Mouse (Mus musculus): ENCODE measurements around the gene F12.

F12 gene

GRCm38 (mm10) chr13:55413333-55413732 lies 13.3 kb downstream of the F12 start:
- no peak for DNase-seq (ENCODE audit: low spot score)

- DNase-seq (ENCODE audit: low spot score) = no peak
Observed at GRCm38 (mm10) chr13:55412643-55413307, 13.8 kb downstream of the F12 start.

- no peak for DNase-seq (ENCODE audit: low spot score)
Observed at GRCm38 (mm10) chr13:55411826-55412225, 14.8 kb downstream of the F12 start.

DNA sequence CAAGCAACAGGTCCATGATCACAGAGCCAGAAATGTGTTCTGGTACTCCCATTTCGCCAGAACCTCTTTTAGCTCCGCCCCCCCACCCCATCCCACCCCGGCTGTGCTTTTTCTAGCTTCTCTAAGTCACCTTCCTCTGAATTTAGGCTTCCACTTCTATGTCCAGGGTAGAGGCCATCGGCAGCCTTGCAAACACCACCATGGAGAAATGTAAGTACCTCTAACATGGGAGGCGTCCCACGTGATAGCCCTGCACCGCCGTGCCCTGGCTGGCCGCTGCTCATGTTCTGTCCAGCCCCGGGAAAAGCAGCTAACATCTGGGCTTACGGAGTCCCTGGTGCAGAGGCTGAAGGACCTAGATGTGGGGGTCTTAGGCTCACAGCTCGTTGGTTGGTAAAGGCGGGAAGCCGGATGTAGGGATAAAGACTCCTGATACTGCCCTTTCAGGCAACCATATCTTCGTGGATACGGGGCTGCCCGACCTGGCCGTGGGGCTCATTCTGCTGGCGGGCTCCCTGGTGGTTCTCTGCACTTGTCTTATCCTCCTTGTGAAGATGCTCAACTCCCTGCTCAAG lies 18.0 kb downstream of the F12 start:
- no peak for DNase-seq (ENCODE audit: low spot score)

DNA sequence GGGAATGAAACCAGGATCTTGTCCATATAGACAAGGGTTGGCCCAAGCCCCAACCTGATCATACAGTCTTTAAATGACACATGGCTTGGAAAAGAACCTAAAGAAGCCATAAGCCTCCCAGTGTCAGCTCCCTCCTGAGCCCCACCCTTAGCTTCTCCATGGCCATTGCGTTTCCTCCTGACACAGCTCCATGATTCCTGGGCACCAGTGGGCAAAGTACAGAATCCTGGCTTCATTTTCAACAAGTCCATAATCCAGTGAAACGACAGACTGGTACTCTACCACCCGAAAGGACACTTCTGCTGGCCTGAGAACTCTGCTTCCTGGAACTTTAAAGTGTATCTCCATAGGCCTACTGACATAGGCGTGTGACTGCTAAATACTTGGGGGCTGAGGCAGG lies 19.3 kb downstream of the F12 start:
- DNase-seq (ENCODE audit: low spot score) = no peak

DNA sequence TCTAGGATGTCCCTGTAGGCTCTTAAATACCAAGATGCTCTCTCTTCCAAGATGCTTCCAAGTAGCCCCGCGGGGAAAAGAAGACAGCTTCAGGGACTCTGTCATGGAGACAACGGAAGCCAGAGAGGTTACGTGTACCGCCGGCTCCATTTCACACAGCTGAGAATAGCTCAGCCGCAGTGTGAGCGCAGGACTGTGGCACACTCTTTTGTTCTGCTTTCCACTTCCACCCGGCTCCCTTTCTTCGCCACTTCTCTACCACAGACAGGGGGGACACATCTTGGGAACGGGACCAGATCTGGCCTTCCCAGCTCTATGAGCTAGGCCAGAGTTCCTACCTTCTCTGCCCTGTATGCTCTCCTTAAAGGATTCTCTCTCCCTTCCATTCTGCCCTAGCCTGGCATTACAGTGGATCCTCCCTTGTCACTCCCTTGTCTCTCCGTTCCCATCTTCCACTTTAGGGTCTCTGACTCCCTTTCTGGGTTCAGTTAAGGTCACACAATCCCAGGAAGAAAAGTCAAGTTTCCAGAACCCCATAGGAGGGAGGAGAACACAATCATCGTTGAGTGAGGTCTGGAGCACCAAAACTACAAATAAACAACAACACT lies 20.7 kb downstream of the F12 start:
- no peak for DNase-seq (ENCODE audit: low spot score)

DNA sequence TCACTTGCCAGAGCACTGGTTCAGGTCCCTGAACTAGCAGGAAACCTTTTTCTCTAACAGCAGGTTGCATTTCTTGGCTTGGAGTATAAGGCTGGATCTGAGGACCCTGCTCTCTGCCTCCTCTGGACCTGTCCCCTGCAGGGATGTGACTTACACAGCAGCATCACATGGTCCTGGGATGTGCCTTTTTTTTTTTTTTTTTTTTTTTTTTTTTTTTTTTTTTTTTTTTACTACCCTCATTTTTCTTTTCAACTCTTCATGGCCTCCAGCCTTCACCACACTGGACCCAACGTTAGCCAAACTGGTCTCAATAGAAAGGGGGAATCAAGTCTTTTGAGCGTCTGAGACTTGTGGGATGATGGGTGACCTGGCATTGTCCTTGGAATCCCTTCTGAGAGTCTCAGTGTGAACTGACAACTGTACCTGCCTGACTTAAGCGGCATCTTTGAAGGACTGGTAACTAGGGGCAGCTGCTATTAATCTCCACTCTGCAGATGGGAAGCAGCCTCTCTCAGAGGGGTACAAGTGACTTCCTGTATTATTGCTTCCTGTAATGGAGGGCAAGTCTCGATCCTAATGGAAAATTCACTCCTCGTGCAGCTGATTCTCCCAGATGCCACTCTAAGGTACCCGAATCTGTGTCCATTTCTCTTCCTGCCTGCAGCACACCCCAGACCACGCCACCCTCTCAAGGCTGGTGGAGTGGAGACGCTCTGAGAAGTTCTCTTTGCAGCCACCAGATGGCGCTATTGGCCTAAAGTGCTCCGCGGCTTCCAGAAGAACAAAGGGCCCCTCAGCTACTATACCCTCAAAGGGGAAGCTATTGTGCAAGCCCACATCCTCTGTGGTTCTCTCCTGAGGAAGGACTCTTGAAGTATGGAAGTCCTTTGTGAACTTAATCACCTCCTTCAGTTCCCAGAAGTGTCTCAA lies 21.5 kb downstream of the F12 start:
- peak; percentile 40 for DNase-seq (ENCODE audit: low spot score)

- no peak for DNase-seq (ENCODE audit: low spot score)
Observed at GRCm38 (mm10) chr13:55403935-55404852, 22.4 kb downstream of the F12 start.

- DNase-seq (ENCODE audit: low spot score) = no peak
Observed at GRCm38 (mm10) chr13:55403266-55403665, 23.3 kb downstream of the F12 start.

GRCm38 (mm10) chr13:55400039-55400346 lies 26.6 kb downstream of the F12 start:
- DNase-seq (ENCODE audit: low spot score) = no peak

DNA sequence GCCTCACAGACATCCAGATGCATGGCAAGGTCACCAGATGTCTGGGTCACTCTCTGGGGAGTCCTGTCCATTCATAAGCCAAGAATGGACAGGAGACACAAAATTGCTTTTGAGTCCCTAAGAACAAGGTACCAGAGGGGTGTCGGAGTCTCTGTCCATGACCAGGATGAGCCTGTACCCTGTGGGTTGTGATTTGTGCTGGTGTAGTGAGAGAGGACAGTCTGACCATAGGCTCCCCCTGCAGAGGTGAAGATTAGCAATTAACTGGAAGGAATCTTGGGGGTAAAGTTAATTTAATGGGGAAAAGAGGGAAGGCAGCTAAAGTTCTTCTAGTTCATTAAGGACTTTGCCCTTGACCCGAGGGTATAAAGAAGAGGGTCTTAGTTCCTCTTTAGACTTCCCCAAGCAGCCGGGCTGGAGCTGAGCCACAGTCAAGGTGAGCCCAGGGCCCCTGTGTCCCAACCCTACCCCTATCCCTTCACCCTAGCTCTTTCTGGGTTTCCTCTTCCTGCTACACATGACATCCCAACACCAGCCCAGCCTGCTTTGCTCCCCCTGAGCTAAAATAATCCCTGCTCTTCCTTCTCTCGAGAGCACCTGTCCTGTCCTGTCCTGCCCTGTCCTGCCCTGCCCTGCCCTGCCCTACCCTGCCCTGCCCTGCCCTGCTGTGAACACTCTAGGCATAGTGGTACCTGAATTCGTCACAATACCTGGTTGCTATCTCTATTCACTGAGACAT lies 27.1 kb downstream of the F12 start:
- no peak for DNase-seq (ENCODE audit: low spot score)

- DNase-seq (ENCODE audit: low spot score) = no peak
Observed at GRCm38 (mm10) chr13:55398088-55398487, 28.5 kb downstream of the F12 start, which contains the start of gene Slc34a1. Gene Slc34a1 (plus strand): TSS chr13:55398187.

- no peak for DNase-seq (ENCODE audit: low spot score)
Observed at GRCm38 (mm10) chr13:55392933-55393332, 33.7 kb downstream of the F12 start.

DNA sequence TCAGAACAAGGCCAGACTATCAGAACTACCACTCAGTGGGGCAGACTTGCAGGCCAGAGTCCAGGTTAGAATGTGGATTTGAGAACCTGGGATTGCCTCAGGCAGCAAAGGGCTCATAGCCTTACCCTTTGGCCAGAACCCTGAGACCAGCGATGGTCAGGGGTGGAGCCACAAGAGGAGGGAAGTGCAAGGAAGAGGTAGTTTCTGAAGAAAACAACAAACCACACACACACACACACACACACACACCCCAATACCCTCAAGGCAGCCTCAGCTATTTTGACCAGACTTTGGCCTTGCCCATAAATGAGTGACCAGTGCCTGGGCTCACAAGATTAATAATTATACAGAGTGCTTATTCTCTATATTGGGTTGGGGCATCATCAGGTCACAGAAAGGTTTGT lies 35.0 kb downstream of the F12 start:
- DNase-seq (ENCODE audit: low spot score) = no peak

DNA sequence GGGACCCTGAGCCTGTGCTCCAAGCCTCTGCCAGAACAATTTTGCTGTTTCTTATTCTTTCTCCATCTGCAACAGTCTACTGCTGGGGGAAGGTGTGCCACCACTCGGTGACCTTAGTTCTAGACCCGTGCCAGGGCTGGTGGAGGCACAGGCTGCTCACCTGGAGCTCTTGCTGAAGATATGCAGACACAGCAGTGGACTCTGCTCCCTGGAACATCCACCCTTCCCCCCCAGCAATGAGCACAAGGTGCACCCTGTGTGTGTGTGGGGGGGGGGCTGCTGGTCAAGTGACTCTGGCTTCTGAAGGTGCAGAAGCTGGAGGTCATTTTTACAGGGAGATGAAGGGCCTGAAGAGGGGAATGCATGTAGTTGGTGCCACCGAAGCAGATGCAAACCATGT lies 35.9 kb downstream of the F12 start:
- DNase-seq (ENCODE audit: low spot score) = no peak

DNA sequence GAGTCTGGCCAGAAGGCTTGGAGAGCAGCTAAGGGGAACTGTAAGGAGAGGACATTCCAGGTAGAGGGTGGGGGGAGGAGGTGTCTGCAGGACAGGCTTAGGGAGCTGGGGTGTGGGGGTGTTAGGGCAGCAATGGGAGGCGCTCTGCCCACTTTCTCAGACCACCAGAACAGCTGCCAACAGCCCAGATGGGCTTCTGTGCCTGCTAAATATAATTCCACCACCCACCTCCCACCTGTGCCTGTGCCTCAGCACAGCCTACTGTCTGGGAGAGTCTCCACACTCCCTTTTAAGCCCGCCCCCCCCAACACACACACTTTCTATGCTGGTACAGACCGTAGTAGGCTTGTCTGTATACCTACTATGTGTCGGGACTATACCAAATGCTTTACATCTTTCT lies 44.8 kb downstream of the F12 start:
- DNase-seq (ENCODE audit: low spot score) = no peak

- DNase-seq (ENCODE audit: low spot score) = no peak
Observed at GRCm38 (mm10) chr13:55378907-55379580, 47.5 kb downstream of the F12 start.

DNA sequence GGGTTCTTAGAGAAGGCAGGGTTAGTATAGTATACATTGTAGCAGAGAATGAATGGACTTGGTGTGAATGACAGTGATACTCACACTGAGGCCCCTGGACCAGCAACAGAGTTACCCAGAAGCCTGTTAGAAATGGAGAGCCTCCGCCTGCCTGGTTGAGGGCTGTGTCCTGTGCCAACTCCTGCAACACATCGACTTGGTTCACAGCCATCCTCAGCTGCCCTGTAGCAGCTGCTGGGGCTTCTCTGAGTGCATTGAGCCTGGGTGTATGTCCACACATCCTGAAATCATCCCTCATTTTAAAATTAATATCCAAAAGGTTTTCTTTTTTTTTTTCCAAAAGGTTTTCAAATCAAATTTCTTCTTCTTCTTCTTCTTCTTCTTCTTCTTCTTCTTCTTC lies 50.7 kb downstream of the F12 start:
- no peak for DNase-seq (ENCODE audit: low spot score)

DNA sequence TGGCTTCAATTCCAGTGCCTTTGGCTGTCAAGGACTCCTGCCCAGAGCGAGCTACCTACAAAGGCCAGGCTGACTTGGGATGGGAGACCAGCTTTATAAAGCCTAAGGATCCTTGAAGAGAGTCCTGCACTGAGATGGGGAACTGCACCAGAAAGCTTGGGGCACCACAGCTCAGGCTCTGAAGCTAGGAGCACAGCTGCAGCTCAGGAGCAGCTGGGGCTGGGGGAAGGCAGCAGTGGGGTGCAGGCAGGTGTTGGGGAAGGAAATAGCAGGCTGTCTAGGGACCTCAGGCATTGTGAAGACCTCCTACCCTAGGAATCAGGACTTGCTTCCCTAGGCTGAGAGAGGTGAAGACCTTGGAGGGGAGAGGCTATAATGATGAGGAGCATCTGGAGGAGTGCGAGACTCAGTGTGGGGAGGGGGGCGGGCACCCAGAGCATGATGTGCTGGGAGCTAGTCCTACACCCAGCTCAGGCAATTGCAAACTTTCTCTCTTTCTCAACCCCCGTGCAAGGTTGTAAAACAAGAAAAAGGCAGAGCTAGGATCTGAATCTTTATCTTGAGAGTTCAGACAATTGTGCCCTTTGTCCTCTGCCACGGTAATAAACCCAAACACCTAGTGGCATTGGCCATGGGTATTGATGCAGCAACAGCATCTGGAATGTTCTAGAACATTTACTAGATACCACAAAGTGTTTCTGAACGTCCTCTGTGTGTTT lies 52.2 kb downstream of the F12 start:
- DNase-seq (ENCODE audit: low spot score) = no peak

GRCm38 (mm10) chr13:55371740-55372139 lies 54.9 kb downstream of the F12 start:
- no peak for DNase-seq (ENCODE audit: low spot score)

All from ovary, adult 18-20 months (tissue).